Mouse (Mus musculus) embryonic facial prominence, embryonic 14.5 days (tissue): ENCODE data around the gene Plin5. TPM values are rescaled to one million over a fixed set of nuclear protein-coding genes. Genes with fewer than 3 reads are reported as not detected.
A peak's percentile ranks its signal among the peaks of the same experiment; 100 is the strongest.
"Not testable (repeated sequence)": the region's sequence is repeated elsewhere in the genome, so short reads cannot be mapped to it uniquely, and the experiment has no call there.

Experiments used
- ATAC-seq: fragments of 200-750 bp; cut with Nextera tagmentation; 2 replicates; pipeline ENCODE4 v1.8.0; 2017; ENCODE audit warnings: low read depth, moderate number of reproducible peaks, moderate TSS enrichment
- DNase-seq: peaks from one replicate; pipeline ENCODE4 v3.0.0-alpha.2; 2015; ENCODE audit warnings: low spot score
- H3K27ac ChIP-seq: fragments of 300-500 bp; sonication (generic); replicated peaks from 2 replicates; pipeline ENCODE4 v1.5.1; 2014; ENCODE audit warnings: low read depth, mild to moderate bottlenecking, low read length, moderate library complexity
- H3K27me3 ChIP-seq: fragments of 300-500 bp; sonication (generic); replicated peaks from 2 replicates; pipeline ENCODE4 v1.6.1; 2014; ENCODE audit warnings: low read length; ENCODE audit not compliant: control insufficient read depth, insufficient read depth
- H3K36me3 ChIP-seq: fragments of 300-500 bp; sonication (generic); 2 replicates; pipeline ENCODE4 v1.6.1; 2014; ENCODE audit warnings: low read length, mixed read lengths; ENCODE audit not compliant: control insufficient read depth, insufficient read depth
- H3K4me1 ChIP-seq: fragments of 300-500 bp; sonication (generic); 2 replicates; pipeline ENCODE4 v1.6.1; 2014; ENCODE audit warnings: antibody characterized with exemption, low read length; ENCODE audit not compliant: control insufficient read depth, insufficient read depth
- H3K4me2 ChIP-seq: fragments of 300-500 bp; sonication (generic); 2 replicates; pipeline ENCODE4 v1.6.1; 2014; ENCODE audit warnings: low read depth, mild to moderate bottlenecking, low read length, moderate library complexity, mixed read lengths
- H3K4me3 ChIP-seq: fragments of 300-500 bp; sonication (generic); 2 replicates; pipeline ENCODE4 v1.5.1; 2014; ENCODE audit warnings: low read depth, mild to moderate bottlenecking, low read length
- H3K9ac ChIP-seq: fragments of 300-500 bp; sonication (generic); 2 replicates; pipeline ENCODE4 v1.6.1; 2014; ENCODE audit warnings: low read depth, mild to moderate bottlenecking, low read length, moderate library complexity, mixed read lengths
- H3K9me3 ChIP-seq: fragments of 300-500 bp; sonication (generic); 2 replicates; pipeline ENCODE4 v1.6.1; 2016; ENCODE audit warnings: low read length; ENCODE audit not compliant: control insufficient read depth
- WGBS: fragments of 180-500 bp; shearing (Covaris S2); extraction: QIAGEN DNeasy Blood & Tissue Kit; methylation state at CpG from one replicate; pipeline ENCODE4 v1.1.7; 2014; 5-methylcytosine and 5-hydroxymethylcytosine counted together
- polyA plus RNA-seq: library from polyadenylated mRNA; unstranded; fragments of >200 nt; fragmentation: Nextera tagmentation; extraction: Ambion mirVana; gene quantifications from 2 replicates; pipeline ENCODE4 v1.2.1, GENCODE M21; 2014

Gene Plin5
- polyA plus RNA-seq, 1 experiment from 2014 or later: 0.57 TPM

GRCm38 (mm10) chr17:56098180-56098579 is 19.2 kb downstream of the Plin5 start:
- H3K36me3 ChIP-seq: peaks cover 90% of the 10 kb centered on the region
- H3K9ac ChIP-seq: no peak overlapping the region
- H3K4me1 ChIP-seq: no peaks in the 10 kb centered on the region
- H3K27ac ChIP-seq: no peak overlapping the region
- H3K4me3 ChIP-seq: no peak overlapping the region
- WGBS: 92% methylated on average over 8 of the region's 8 CpGs
- ATAC-seq: no peak
- no peaks in the 10 kb centered on the region for H3K27me3 ChIP-seq
- no peak for DNase-seq
- no peak overlapping the region for H3K4me2 ChIP-seq
- H3K9me3 ChIP-seq: no peaks in the 10 kb centered on the region

GRCm38 (mm10) chr17:56096883-56097282 is 20.5 kb downstream of the Plin5 start:
- H3K9me3 ChIP-seq: no peaks in the 10 kb centered on the region
- H3K9ac ChIP-seq: no peak overlapping the region
- 88% methylated on average over 12 of the region's 12 CpGs for WGBS
- no peak overlapping the region for H3K4me3 ChIP-seq
- no peak for DNase-seq
- no peaks in the 10 kb centered on the region for H3K4me1 ChIP-seq
- H3K27me3 ChIP-seq: no peaks in the 10 kb centered on the region
- H3K4me2 ChIP-seq: no peak overlapping the region
- peaks cover 84% of the 10 kb centered on the region for H3K36me3 ChIP-seq
- H3K27ac ChIP-seq: no peak overlapping the region
- ATAC-seq: no peak

GRCm38 (mm10) chr17:56092794-56093193 is 24.6 kb downstream of the Plin5 start:
- Histone ChIP-seq H3K27ac (no peak overlapping the region), H3K4me3 (no peak overlapping the region), H3K9ac (no peak overlapping the region), H3K36me3 (peaks cover 75% of the 10 kb centered on the region), H3K9me3 (no peaks in the 10 kb centered on the region), H3K27me3 (no peaks in the 10 kb centered on the region), H3K4me2 (no peak overlapping the region), H3K4me1 (no peaks in the 10 kb centered on the region)
- WGBS: 87% methylated on average over 1 of the region's 1 CpGs
- DNase-seq (peak; percentile 67), ATAC-seq (peak; percentile 56)

- no peak overlapping the region for H3K27ac ChIP-seq
- H3K27me3 ChIP-seq: no peaks in the 10 kb centered on the region
- H3K36me3 ChIP-seq: peaks cover 75% of the 10 kb centered on the region
- no peak overlapping the region for H3K4me3 ChIP-seq
- 69% methylated on average over 1 of the region's 1 CpGs for WGBS
- no peak overlapping the region for H3K9ac ChIP-seq
- H3K4me2 ChIP-seq: no peak overlapping the region
- ATAC-seq: no peak
- no peaks in the 10 kb centered on the region for H3K9me3 ChIP-seq
- H3K4me1 ChIP-seq: no peaks in the 10 kb centered on the region
- DNase-seq: no peak
Measured at GRCm38 (mm10) chr17:56092312-56092711, 25.1 kb downstream of the Plin5 start.

GRCm38 (mm10) chr17:56080781-56081585 is 36.4 kb downstream of the Plin5 start:
- Histone ChIP-seq H3K4me1 (peaks cover 10% of the 10 kb centered on the region), H3K36me3 (peaks cover 22% of the 10 kb centered on the region), H3K4me3 (peak overlapping the region; percentile 92), H3K9me3 (no peaks in the 10 kb centered on the region), H3K27me3 (no peaks in the 10 kb centered on the region), H3K4me2 (peak overlapping the region; percentile 97), H3K27ac (peak overlapping the region; percentile 29; the same call in 1 of the 2 replicates), H3K9ac (peak overlapping the region; percentile 88)
- WGBS: 2% methylated on average over 6 of the region's 8 CpGs
- ATAC-seq (peak; percentile 54), DNase-seq (peak; percentile 93)

GRCm38 (mm10) chr17:56079921-56080320 is 37.5 kb downstream of the Plin5 start:
- Histone ChIP-seq H3K9me3 (no peaks in the 10 kb centered on the region), H3K27ac (peak overlapping the region; percentile 69), H3K4me1 (peaks cover 18% of the 10 kb centered on the region), H3K4me3 (peak overlapping the region; percentile 92), H3K9ac (peak overlapping the region; percentile 88), H3K27me3 (no peaks in the 10 kb centered on the region), H3K36me3 (peaks cover 22% of the 10 kb centered on the region), H3K4me2 (peak overlapping the region; percentile 97)
- ATAC-seq (no peak), DNase-seq (no peak)
- under 1% methylated on average over 11 of the region's 11 CpGs for WGBS

- peak; percentile 93 for ATAC-seq
- H3K9me3 ChIP-seq: no peaks in the 10 kb centered on the region
- WGBS: under 1% methylated on average over 52 of the region's 61 CpGs
Measured at GRCm38 (mm10) chr17:56078880-56079795, 38.3 kb downstream of the Plin5 start, which contains the start of gene Hdgfl2. Gene Hdgfl2, plus strand, starts transcription at chr17:56079634.

GRCm38 (mm10) chr17:56078361-56078760 is 39.0 kb downstream of the Plin5 start:
- not testable (repeated sequence) for H3K9me3 ChIP-seq, H3K9ac ChIP-seq, ATAC-seq, H3K27me3 ChIP-seq, DNase-seq
- 66% methylated on average over 9 of the region's 9 CpGs for WGBS
- peak overlapping the region; percentile 50 for H3K4me2 ChIP-seq
- 0 out of 2 replicates have a peak overlapping the region, but pooled peaks have one; percentile 55 for H3K27ac ChIP-seq
- peaks cover 16% of the 10 kb centered on the region for H3K36me3 ChIP-seq
- H3K4me1 ChIP-seq: peaks cover 25% of the 10 kb centered on the region
- H3K4me3 ChIP-seq: peak overlapping the region; percentile 92

More at GRCm38 (mm10) chr17:56078880-56079795, 38.3 kb downstream of the Plin5 start, which contains the start of gene Hdgfl2:
- Histone ChIP-seq H3K27me3 (no peaks in the 10 kb centered on the region), H3K9ac (peak within 1 kb of the TSS; percentile 88), H3K4me1 (peaks cover 19% of the 10 kb centered on the region), H3K4me2 (peak within 1 kb of the TSS; percentile 97), H3K4me3 (peak within 1 kb of the TSS; percentile 92), H3K27ac (peak within 1 kb of the TSS; percentile 69), H3K36me3 (peaks cover 19% of the 10 kb centered on the region)
- DNase-seq: peak; percentile 100
